Mouse (Mus musculus) gastrocnemius, postnatal 4 days (tissue): ENCODE results near the gene Il2rb. TPM values are rescaled to one million over a fixed set of nuclear protein-coding genes. Genes with fewer than 3 reads are reported as not detected.
A peak's percentile ranks its signal among the peaks of the same experiment; 100 is the strongest.

ENCODE experiments used
- DNase-seq, 2 experiments: peaks; one replicate each; pipeline ENCODE4 v3.0.0; 2021 to 2022; ENCODE audit warnings: low spot score in 2 of 2, mixed read lengths in 2 of 2
- long read RNA-seq, 2 experiments: library from polyadenylated mRNA; stranded (forward); transcript quantifications; one replicate each; pipeline ENCODE4 v2.0.0; 2021
- total RNA-seq, 2 experiments: library from RNA; stranded (reverse); gene quantifications; 2 replicates each; pipeline ENCODE4 v1.2.3; 2021

The Il2rb gene
- total RNA-seq = under 1 TPM; 0.16 to 0.20 TPM
- long read RNA-seq, experiment 1 = 0 reads
- long read RNA-seq, experiment 2, partial matches to known transcripts = 1 of 1 reads
- long read RNA-seq, experiment 2, other reads (novel, unspliced or antisense) = 0 of 1 reads

DNA sequence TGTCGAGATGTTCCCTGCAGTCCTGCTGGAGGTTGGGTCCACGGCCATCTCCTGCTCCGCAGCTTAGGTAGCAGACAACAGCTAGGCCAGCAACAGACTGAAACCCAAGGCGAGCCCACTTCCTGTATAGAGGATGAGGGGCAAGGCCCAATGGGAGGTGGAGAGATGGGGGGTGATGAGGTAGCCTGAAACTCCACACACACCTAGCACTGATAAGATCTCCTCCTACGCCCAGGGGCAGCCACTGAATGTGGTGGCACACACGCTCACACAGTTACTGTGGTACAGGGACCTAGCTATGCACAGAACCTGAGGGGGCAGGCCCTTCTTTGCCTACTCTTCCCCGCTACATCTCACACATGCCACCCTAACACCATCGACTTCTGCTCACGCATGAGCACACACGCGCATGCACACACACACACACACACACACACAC is at the start of gene Il2rb:
Gene Il2rb, minus strand, starts transcription at position 304 of the 439 bp plus-strand sequence.
- DNase-seq = no peak

DNA sequence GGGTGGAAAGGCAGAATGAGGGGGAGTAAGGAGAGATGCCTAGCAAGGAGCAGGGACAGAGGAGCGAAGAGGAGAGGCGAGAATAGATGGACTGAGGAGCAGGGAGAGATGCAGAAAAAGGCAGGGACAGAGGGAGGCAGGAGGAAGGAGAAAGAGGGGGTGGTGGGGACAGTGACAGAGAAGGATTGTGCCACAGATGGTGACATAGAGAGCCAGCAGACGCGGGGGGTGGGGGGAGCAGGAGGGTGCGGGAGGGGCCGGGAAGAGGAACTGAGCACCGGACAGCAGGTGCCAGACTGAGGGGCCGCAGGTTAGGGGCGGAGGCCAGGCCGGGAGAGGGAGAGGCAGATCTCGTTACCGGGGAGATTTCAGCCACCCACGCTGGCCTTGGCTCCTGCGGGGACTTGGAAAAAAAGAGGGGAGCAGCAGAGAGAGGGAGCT is 49.5 kb upstream of the Il2rb start, which contains the start of gene Sstr3:
Gene Sstr3, minus strand, starts transcription at position 125 of the 441 bp plus-strand sequence.
- no peak for DNase-seq

DNA sequence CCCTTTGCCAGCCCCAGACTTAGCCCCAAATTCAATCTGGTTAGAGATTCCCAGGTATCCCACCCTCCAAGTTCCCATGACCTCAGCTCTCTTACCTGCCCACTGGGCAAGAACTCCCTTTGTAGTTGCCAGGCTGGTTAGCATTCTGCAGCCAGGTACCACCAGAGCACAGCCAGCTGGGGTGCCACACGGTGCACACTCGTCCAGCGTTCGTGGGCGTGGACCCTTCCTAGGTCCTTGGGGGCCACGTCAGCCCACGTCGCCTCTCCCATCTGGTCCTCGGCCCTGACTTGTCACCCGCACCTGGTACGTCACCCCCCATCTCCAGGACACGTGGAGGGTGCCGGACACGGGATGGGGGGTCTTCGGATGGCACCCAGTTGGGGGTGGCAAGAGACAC is 49.0 kb upstream of the Il2rb start:
- no peak for DNase-seq

DNA sequence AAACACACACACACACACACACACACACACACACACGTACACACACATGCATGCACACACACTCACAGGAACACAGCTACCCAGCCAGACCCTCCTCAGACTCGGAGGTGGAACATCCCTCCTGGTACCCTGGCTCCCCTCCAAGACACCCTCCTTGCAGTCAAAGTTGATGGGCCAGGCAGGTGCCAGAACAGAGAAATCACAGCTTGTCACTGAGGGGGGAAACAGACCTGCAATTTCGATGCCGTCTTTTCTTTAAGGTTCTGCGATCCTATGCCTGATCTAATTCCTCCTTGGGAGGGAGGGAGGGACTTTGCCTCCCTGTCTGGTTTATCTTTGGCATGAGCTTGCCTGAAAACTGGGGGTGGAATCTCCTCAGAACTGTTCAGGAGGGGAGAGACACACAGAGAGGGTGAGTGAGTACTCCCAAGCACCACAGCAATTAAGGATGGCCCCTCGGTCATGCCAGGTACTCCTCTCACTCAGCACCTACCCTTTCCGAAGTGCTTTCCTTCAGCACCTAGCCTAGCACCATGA is 47.8 kb upstream of the Il2rb start:
- DNase-seq = no peak

DNA sequence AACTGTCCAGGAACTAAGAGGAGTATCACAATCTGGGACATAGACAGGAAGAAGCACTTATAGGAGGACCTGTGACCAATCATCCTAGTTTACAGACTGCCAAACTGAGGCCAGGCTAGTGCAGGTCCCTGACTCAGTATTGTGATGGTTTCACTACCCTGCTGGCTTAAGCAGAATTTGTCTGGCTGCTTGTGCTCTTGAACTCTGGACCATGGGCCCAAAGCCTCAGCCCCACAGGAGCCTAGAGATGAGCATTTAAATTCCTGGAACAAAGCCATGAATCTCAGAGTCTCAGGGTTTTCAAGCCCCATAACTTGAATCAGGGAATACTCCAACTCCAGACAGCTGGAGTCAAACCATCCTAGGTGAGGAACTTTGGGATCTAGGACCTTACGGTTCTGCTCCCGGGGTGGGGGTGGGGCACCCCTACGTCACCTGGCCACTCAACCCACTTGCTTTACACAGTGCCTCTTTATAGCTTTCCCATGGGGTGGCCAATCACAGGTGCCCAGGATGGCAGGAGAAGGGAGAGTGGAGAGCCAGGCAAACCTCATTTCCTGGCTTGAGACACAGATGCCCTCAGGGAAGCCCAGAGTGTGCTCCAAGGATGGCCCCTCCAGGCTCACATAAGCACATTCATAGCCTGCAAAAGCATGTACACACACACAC is 47.2 kb upstream of the Il2rb start:
- no peak for DNase-seq

DNA sequence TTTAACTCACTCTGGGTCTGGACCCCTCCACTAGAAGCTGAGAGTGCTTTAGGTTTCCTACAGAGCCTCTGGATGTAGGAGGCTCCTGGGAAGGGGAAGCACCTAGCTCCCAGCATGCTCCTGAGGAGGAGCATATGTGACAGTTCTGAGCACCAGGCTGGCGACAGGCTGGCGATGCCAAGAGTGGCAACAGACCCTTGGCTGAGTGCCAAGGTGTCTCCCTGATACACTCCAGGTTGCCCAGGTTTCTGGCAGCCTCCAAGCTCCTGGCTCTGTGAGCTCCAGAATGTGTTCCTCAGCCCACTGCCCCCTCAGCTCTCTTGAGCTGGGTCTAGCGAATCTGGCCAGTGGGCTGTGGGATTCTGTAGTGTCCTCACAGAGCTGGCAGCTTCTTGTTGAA is 46.5 kb upstream of the Il2rb start:
- DNase-seq = no peak

DNA sequence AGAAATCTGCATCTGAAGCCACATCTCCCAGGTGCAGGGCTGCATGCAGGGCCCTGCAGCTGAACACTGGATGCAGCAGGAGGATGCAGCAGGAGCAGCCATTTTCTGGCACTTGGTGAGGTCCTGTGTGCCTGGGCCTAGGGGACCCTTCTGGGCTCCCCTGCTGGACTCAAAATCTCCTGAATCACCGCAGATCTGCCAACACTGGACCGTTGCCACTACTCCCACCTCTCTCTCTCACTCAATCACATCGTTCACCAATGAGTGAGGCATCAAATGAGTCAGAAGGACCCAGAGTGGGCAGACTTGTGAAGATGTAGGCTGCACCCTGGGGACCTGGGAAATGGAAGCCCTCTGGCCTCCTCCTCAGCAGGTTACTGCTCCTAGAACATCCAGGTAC is 46.0 kb upstream of the Il2rb start:
- no peak for DNase-seq

DNA sequence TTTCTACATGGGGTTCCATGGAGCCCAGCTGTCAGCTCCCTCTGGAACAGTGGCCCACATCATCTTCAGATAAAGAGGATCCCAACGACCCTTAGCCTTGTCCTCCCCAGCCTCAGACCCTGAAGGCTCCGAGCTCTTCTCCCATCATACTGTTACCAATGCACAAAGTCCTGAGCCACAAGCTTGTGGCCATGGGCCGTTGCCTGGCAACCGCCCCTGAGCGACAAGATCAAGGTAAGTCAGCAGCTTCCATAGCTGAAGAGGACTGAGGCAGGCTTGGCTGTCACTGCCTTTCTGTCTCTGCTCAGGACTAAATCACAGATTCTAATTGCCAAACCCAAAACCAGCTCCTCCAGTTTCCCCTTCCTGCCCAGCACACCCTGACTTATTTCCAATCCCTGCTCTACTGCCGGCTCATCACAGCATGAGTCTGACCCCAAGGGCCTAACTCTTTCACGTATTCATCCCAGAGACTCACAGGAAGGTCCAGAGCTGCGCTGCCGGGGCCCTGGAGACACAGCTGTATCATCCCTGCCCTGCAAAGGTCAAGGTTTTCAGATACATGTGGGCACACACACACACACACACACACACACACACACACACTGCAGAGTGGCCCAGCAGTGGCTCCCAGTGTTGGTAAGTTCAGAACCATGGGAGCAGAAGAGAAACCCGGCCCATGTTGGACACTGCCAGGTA is 40.8 kb upstream of the Il2rb start:
- DNase-seq = no peak

DNA sequence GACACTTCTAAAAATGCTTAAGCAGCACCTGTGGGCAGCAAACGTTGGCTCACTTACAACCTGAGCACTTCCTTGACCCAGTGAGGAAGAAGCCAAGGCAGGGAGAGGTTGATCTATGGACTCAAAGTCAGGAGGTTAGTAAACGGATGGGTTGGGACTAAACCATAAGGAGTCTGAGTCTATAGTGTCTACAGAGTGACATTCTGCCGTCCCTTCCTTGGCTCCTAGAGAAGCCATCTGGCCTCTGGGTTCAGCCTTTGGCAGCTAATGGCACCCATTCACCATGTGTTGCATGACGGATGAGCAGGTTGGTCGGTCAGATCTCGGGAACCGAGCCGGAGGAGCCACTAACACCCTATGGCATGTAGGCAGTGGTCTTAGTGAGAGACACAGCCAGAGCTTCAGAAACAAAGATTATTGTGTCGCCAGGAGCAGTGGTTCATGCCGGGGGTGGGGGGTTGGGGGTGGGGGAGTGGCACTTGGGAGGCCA is 38.3 kb upstream of the Il2rb start:
- DNase-seq = no peak

DNA sequence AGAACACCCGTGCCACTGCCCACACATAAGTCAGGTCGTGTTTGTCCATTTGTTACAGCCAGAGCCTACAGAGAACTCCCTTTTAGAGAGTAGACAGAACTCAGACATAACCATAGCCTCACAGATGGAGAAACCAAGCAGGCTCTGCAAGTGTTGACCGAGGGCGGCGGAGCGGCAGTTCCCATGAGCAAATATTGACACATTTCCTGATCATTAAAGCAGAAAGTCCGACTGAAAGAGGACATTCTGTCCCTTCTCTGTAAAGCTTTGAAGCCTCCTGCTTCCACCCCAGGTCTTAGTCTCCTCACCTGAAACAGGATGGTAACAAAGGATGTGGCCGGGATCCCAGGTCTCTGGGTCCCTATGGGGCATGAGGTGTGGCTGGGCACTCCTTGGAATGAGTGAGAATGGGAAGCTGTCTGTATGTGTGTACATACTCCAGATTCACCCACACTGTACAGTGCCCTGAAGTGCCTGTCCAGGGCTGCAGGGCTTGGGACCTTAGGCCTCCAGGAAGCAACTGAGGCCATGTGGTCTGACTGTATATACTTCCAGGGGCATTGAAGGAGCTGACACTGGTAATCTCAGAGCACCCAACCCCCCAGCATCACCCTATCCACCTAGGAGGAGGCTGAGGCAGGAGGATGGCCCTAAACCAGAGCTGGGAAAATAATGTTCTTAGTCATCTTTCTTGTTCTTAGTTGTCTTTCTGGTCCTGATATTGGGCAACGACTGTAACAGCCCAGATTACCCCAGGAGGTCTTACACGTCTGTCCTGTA is 37.7 kb upstream of the Il2rb start:
- DNase-seq = no peak

DNA sequence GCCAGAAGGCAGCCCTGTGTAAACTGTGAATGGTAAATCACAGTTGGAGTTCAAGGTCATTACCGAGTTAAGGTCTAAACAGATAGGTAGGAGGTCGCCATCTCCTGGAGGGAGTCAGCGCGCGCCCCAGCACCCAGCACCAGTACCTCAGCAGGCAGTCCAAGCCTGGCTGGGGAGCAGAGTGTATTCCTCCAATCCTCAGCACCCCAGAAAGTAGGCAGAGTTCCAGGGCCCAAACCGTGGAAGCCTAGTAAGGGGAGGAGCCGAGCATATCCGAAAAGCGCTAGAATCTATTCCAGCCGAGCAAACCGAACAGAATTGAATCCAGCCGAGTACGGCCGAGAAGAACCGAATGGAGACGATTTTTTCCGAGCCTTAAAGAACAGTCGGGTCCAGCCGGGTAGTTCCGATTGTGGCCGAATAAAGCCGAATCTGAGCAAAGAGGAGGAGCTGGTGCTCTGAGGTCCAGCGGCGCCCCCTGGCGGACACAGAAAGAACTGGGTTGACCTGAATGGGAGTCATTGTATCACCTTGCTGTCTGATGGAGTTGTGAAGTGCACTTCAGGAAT is 36.9 kb upstream of the Il2rb start:
- peak; percentile 96 to 97 for DNase-seq

DNA sequence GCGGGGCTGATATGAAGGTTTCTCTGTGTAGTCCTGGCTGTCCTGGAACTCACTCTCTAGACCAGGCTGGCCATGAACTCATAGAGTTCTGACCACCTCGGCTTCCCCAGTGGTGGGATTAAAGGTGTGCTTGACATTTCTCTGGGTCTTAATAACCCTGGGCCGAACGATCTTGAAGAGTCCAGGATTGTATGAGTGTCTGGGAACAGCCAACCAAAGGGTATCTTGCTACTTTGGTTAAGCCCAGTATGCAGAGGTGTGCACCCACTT is 36.3 kb upstream of the Il2rb start:
- no peak for DNase-seq

DNA sequence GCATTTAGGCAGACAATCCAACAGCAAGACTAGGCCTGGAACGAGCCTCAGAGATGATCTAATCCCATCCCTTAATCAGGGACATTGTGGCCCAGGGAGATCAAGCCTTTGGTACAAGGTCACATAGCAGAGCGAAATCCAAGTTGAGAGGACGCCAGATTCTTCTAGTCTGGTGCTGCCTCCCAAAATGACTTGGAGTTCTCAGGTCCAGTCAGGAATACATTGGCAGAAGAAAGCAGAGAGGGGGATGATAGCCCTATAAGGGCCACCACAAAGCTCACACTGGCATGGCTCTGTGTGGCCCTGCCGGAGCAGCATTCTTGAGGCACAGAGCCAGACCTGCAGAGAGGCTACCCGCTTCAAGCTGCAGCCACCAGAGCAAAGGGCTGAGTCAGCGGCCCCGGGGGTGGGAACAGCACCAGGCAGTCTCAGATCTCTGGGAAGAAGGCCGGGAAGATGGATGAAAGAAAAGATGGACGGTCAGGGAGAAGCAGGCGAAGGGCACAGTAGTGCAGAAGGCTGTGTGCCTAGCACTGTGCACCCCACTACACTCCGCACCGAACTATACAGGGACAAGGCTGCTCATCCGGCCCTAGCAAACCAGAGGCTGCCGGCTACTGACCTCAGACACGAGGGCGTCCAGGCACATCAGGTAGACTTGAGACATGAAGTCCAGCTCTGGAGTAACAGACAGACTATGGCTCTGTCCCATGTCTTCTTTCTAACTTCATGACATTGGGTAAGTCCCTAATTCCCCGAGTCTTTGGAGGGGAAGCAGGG is 35.8 kb upstream of the Il2rb start, which contains the start of gene C1qtnf6:
Gene C1qtnf6, minus strand, starts transcription at position 746 of the 780 bp plus-strand sequence.
- DNase-seq = peak in 1 of 2 experiments; percentile 59

DNA sequence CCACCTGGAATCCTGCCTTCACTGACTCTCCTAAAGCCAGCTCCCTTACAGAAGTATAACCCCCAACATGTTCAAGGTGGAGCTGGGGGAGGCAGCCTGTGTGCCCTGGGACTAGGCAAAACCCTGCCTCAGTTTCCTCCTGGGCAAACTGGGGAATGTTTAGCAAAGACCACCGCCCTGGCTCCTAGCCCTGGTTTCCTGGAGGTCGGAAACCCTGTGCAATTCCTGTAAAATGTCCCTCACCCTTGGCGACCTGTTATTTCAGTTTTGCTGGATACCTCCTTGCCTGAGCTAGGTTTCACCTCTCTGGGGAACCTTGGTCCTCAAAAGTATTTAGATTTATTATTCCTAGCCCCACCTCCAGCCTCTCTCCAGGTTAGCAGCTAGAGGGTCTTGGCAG is 35.1 kb upstream of the Il2rb start:
- DNase-seq = no peak

DNA sequence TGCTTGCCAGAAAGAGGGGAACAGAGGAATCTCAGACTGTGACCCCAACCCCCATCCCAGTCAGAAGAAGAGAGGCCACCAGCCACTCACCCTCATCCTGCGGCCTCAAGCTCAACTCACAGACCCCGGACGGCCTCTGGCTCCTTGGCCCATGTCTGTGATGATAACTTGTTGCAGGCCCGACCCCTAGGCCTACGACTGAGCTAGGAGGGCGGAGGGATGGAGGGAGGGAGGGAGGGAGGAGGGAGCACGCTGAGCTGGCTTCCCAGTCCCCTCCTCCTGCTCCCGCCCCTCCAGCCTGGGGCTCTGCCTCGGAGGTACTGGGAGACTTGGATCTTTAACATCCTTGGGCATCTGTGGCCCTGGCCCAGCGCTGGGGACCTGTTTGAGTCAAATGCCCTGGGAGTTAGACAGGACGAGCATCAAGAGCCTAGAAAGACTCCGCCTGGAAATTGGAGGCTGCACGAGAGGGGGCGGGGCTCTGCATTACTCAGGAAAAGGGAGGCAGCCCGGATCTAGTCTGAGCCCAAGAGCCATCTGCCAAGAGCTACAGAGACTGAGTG is 34.4 kb upstream of the Il2rb start:
- peak; percentile 50 to 75 for DNase-seq

DNA sequence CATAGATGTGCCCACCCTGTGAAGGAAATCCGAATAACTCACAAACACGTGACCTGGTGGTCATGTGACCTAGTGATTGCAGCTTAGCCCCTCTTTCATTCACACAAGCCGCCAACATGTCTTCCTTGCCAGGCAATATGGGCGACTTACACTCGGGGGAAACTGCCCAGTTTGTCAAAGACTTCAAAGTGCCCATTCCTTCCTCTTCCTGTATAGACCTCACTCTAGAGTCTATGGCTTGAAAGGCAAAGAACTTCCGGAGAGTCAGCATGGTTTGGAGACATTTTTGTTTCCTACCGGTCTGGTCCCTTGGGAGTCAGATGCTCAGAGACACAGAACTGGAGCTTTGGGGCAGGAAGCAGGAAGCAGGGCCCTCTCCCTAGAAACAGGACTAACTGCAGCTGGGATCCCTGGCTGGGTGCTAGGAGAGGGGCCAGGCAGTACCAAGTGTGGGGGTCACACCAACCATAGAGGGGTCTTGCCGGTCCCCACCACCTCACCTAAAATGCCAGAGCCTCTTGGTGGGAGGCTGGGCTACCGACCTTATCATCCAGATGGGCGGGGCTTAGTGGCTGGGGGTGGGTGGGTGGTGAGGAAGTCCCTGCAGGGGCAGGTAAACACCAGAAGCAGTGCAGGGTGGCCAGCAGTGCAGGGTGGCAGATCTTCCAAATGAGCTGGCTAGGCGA is 33.8 kb upstream of the Il2rb start:
- DNase-seq = peak in 1 of 2 experiments; percentile 47

DNA sequence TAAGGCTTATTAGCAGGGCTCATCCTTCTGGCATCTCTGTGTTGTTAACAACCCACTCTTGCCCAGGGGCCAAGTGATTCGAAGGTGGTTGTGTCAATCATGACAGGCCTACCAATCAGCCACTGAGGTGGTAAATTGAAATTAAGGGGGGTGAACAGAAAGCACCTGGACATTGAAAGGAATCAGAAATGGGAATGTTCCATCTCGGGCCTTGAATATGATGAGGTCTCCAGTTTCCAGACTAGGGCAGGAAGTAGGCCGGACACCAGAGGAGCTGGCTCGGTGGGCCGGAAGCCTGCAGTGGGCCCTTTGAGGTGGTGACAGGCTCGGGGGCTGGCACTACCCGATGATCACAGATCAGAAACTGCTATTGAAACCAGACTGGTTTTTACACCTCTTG is 32.9 kb upstream of the Il2rb start:
- no peak for DNase-seq

DNA sequence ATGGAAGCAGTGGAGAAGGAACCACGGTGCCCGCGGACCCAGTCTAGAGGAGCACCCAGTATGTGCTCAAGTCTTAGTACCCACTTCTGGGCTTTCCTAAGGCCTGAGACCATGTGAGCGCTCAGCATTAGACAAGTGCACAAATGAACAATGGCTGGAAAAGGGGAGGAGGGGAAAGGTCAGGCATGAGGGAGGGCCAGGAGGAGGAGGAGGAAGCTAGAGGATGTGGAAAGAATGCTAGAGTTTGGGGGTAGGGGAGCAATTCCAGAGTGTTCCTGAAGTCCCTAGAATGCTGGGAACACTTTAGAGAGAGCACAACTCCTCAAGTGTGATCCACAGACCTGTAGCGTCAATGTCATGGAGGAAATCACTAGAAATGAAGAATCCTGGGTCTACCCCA is 29.1 kb upstream of the Il2rb start:
- no peak for DNase-seq

DNA sequence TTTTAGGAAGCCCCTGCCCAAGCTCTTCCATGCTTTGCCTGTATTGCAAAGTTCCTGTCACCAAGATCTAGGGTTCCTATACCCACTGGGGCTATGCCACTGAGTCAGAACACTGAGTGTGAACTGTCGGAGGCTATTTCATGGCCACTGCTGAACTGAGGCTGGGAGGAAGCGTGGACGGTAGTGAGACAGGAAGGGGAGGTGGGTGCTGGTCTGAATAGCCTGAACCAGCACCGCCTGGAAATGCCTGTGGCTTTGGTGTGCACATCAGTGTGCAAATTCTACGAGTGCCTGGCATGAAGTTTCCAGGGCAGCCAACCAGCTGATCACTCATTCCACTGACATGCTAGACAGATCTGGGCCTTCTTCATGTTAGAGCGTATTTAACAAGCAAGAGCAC is 26.8 kb upstream of the Il2rb start:
- no peak for DNase-seq
